Mouse (Mus musculus) heart, embryonic 12.5 days (tissue): Measurements from ENCODE around the gene Klrb1a. TPM values are rescaled to one million over a fixed set of nuclear protein-coding genes. Genes with fewer than 3 reads are reported as not detected.

Experiments used
- ATAC-seq: fragments of 200-750 bp; cut with Nextera tagmentation; 2 replicates; pipeline ENCODE4 v1.8.0; 2017; ENCODE audit warnings: moderate TSS enrichment, moderate library complexity; ENCODE audit not compliant: insufficient number of reproducible peaks, low FRiP score
- H3K27ac ChIP-seq: fragments of 300-500 bp; sonication (generic); 2 replicates; pipeline ENCODE4 v1.5.1; 2016; ENCODE audit warnings: mild to moderate bottlenecking, moderate library complexity; ENCODE audit not compliant: poor library complexity, severe bottlenecking
- H3K27me3 ChIP-seq: fragments of 300-500 bp; sonication (generic); replicated peaks from 2 replicates; pipeline ENCODE4 v1.6.1; 2016; ENCODE audit warnings: mild to moderate bottlenecking, moderate library complexity
- H3K36me3 ChIP-seq: fragments of 300-500 bp; sonication (generic); 2 replicates; pipeline ENCODE4 v1.6.1; 2016; ENCODE audit warnings: mild to moderate bottlenecking, moderate library complexity
- H3K4me1 ChIP-seq: fragments of 300-500 bp; sonication (generic); replicated peaks from 2 replicates; pipeline ENCODE4 v1.6.1; 2016; ENCODE audit warnings: mild to moderate bottlenecking
- H3K4me2 ChIP-seq: fragments of 300-500 bp; sonication (generic); 2 replicates; pipeline ENCODE4 v1.6.1; 2016; ENCODE audit warnings: mild to moderate bottlenecking, moderate library complexity
- H3K4me3 ChIP-seq: fragments of 300-500 bp; sonication (generic); 2 replicates; pipeline ENCODE4 v1.5.1; 2016; ENCODE audit warnings: mild to moderate bottlenecking
- H3K9ac ChIP-seq: fragments of 300-500 bp; sonication (generic); 2 replicates; pipeline ENCODE4 v1.6.1; 2016; ENCODE audit warnings: mild to moderate bottlenecking, moderate library complexity
- H3K9me3 ChIP-seq: fragments of 300-500 bp; sonication (generic); replicated peaks from 2 replicates; pipeline ENCODE4 v1.6.1; 2016; ENCODE audit warnings: mild to moderate bottlenecking, moderate library complexity
- WGBS: fragments of 180-500 bp; shearing (Covaris S2); methylation state at CpG from one replicate; pipeline ENCODE4 v1.1.7; 2016; 5-methylcytosine and 5-hydroxymethylcytosine counted together
- polyA plus RNA-seq: library from polyadenylated mRNA; unstranded; fragments of >200 nt; fragmentation: Nextera tagmentation; extraction: Ambion mirVana; gene quantifications from 2 replicates; pipeline ENCODE4 v1.2.1, GENCODE M21; 2016

The Klrb1a gene
- polyA plus RNA-seq, 1 experiment from 2014 or later, result not detected

DNA sequence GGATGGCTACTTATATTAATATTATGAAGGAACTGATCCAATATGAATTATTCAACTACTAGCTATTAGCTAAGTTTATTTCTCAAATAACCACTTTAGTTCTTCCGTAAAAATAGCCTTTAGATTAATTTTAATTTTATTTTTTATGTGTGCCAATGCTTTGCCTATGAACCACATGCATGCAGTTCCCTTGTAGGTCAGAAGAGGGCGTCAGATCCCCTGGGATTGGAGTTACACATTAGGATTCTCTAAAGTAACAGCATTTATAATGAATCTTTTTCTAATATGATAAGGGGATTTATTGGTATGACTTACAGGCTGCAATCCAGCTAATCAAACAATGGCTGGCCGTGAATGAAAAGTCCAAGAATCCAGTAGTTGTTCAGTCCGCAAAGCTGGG is 23.8 kb downstream of the Klrb1a start:
- Histone ChIP-seq H3K36me3 (no peaks in the 10 kb centered on the region), H3K4me3 (no peak overlapping the region), H3K27me3 (no peaks in the 10 kb centered on the region), H3K9me3 (no peaks in the 10 kb centered on the region), H3K4me1 (no peaks in the 10 kb centered on the region), H3K9ac (no peak overlapping the region), H3K4me2 (no peak overlapping the region), H3K27ac (no peak overlapping the region)
- no peak for ATAC-seq
- 54% methylated on average over 4 of the region's 4 CpGs for WGBS

GRCm38 (mm10) chr6:128598256-128599047 is 24.9 kb downstream of the Klrb1a start:
- WGBS, result 64% methylated on average over 2 of the region's 2 CpGs
- Histone ChIP-seq H3K4me3 (no peak overlapping the region), H3K4me1 (no peaks in the 10 kb centered on the region), H3K9ac (no peak overlapping the region), H3K27ac (no peak overlapping the region), H3K36me3 (no peaks in the 10 kb centered on the region), H3K4me2 (no peak overlapping the region), H3K27me3 (no peaks in the 10 kb centered on the region), H3K9me3 (no peaks in the 10 kb centered on the region)
- ATAC-seq, result no peak

DNA sequence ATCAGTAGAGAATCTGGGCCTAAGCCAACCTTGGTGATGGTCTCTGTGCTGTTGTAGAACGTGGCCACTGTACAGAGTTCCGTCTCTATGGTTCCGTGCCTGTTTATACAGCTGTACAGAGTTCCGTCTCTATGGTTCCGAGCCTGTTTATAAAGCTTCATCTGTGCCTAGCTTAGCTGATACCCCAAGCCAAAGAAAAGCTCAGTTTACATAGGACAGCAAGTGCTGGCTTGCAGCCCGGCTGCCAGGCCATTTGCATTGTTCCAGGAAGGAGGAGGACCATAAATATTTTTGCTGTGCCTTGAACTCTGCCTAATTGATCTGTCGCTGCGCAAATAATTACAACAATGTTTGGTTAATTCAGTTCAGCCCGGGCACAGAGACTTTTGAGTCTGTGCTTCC is 26.2 kb downstream of the Klrb1a start:
- H3K36me3 ChIP-seq, result no peaks in the 10 kb centered on the region
- H3K27me3 ChIP-seq, result no peaks in the 10 kb centered on the region
- H3K9ac ChIP-seq, result no peak overlapping the region
- H3K4me3 ChIP-seq, result no peak overlapping the region
- no peaks in the 10 kb centered on the region for H3K4me1 ChIP-seq
- H3K27ac ChIP-seq, result no peak overlapping the region
- ATAC-seq, result peak; percentile 68; the same call in 1 of the 2 replicates
- WGBS, result 46% methylated on average over 9 of the region's 9 CpGs
- H3K9me3 ChIP-seq, result no peaks in the 10 kb centered on the region
- peak overlapping the region; percentile 16; the same call in 1 of the 2 replicates for H3K4me2 ChIP-seq

GRCm38 (mm10) chr6:128594651-128595050 is 28.7 kb downstream of the Klrb1a start:
- no peaks in the 10 kb centered on the region for H3K36me3 ChIP-seq
- H3K4me1 ChIP-seq, result no peaks in the 10 kb centered on the region
- H3K9ac ChIP-seq, result no peak overlapping the region
- H3K4me2 ChIP-seq, result no peak overlapping the region
- ATAC-seq, result no peak
- 80% methylated on average over 9 of the region's 9 CpGs for WGBS
- H3K27ac ChIP-seq, result no peak overlapping the region
- no peak overlapping the region for H3K4me3 ChIP-seq
- H3K27me3 ChIP-seq, result no peaks in the 10 kb centered on the region
- no peaks in the 10 kb centered on the region for H3K9me3 ChIP-seq

DNA sequence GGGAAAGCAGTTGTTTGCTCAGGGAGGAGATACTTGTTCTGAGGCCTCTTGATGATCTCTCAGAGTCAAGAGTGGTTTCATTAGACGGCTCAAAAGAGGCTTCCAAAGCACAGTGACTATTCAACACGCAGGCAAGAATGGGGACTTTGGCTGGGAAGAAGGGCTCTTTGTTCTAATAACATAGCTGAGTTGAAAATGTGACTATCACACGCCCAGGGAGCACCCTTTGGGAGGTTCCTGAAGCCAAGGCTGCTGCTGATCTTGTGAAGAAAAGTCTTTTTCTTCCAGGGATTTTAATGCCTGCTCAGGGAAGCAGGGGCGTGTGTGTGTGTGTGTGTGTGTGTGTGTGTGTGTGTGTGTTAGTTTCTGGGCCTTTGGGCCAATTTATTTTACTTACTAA is 33.9 kb downstream of the Klrb1a start:
- Histone ChIP-seq H3K4me1 (no peaks in the 10 kb centered on the region), H3K36me3 (no peaks in the 10 kb centered on the region), H3K27me3 (no peaks in the 10 kb centered on the region), H3K9ac (no peak overlapping the region), H3K4me2 (no peak overlapping the region), H3K27ac (no peak overlapping the region), H3K9me3 (no peaks in the 10 kb centered on the region), H3K4me3 (no peak overlapping the region)
- ATAC-seq, result no peak
- 54% methylated on average over 4 of the region's 4 CpGs for WGBS

GRCm38 (mm10) chr6:128587619-128588018 is 35.7 kb downstream of the Klrb1a start:
- H3K9ac ChIP-seq, result no peak overlapping the region
- no peak overlapping the region for H3K27ac ChIP-seq
- H3K9me3 ChIP-seq, result no peaks in the 10 kb centered on the region
- no peak overlapping the region for H3K4me3 ChIP-seq
- 50% methylated on average over 6 of the region's 6 CpGs for WGBS
- no peaks in the 10 kb centered on the region for H3K36me3 ChIP-seq
- H3K27me3 ChIP-seq, result no peaks in the 10 kb centered on the region
- ATAC-seq, result 0 out of 2 replicates have a peak, but pooled peaks have one; percentile 22
- peaks cover 4% of the 10 kb centered on the region; the same call in 1 of the 2 replicates for H3K4me1 ChIP-seq
- H3K4me2 ChIP-seq, result no peak overlapping the region

- ATAC-seq, result no peak
- 72% methylated on average over 11 of the region's 11 CpGs for WGBS
- no peak overlapping the region for H3K27ac ChIP-seq
- H3K36me3 ChIP-seq, result no peaks in the 10 kb centered on the region
- H3K4me2 ChIP-seq, result no peak overlapping the region
- no peaks in the 10 kb centered on the region for H3K9me3 ChIP-seq
- H3K4me3 ChIP-seq, result no peak overlapping the region
- H3K9ac ChIP-seq, result no peak overlapping the region
- H3K4me1 ChIP-seq, result peaks cover 4% of the 10 kb centered on the region; the same call in 1 of the 2 replicates
- no peaks in the 10 kb centered on the region for H3K27me3 ChIP-seq
Measured at GRCm38 (mm10) chr6:128585642-128586245, 37.6 kb downstream of the Klrb1a start.

GRCm38 (mm10) chr6:128584070-128584660 is 39.2 kb downstream of the Klrb1a start:
- no peaks in the 10 kb centered on the region for H3K36me3 ChIP-seq
- 26% methylated on average over 10 of the region's 10 CpGs for WGBS
- peak overlapping the region; percentile 29; the same call in 1 of the 2 replicates for H3K4me2 ChIP-seq
- H3K4me1 ChIP-seq, result peaks cover 4% of the 10 kb centered on the region; the same call in 1 of the 2 replicates
- no peaks in the 10 kb centered on the region for H3K9me3 ChIP-seq
- no peak overlapping the region for H3K4me3 ChIP-seq
- H3K27me3 ChIP-seq, result no peaks in the 10 kb centered on the region
- H3K27ac ChIP-seq, result no peak overlapping the region
- no peak overlapping the region for H3K9ac ChIP-seq
- no peak for ATAC-seq

DNA sequence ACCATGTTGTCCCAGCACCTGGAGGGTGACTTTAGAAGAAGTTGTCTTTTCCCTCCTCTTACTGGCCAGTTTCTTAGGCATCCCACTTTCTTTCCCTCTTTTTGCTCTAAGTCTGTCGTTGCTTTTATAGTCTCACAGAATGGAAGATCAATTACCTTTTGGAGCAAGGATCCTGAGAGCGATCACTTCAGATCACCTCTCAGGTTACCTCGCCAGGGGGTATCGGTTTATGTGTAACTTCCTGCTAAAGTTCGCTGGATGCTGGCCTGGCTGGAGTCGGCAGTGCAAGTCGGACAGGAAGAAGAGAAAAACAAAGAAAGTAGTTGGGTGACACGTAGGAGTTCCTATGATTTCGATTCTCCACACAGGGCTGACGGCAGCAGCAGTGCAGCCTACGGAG is 41.8 kb downstream of the Klrb1a start, which contains the start of gene A2ml1:
Gene A2ml1 (minus strand): TSS at position 101 of the 400 bp plus-strand sequence.
- Histone ChIP-seq H3K4me3 (no peak within 1 kb of the TSS), H3K4me1 (peaks cover 4% of the 10 kb centered on the region; the same call in 1 of the 2 replicates), H3K27me3 (no peaks in the 10 kb centered on the region), H3K27ac (no peak within 1 kb of the TSS), H3K9ac (no peak within 1 kb of the TSS), H3K9me3 (no peaks in the 10 kb centered on the region), H3K4me2 (no peak within 1 kb of the TSS), H3K36me3 (no peaks in the 10 kb centered on the region)
- no peak for ATAC-seq
- 68% methylated on average over 11 of the region's 11 CpGs for WGBS

GRCm38 (mm10) chr6:128577301-128577700 is 46.0 kb downstream of the Klrb1a start:
- H3K4me1 ChIP-seq, result no peaks in the 10 kb centered on the region
- H3K4me2 ChIP-seq, result no peak overlapping the region
- H3K4me3 ChIP-seq, result no peak overlapping the region
- H3K9me3 ChIP-seq, result no peaks in the 10 kb centered on the region
- no peak overlapping the region for H3K9ac ChIP-seq
- 76% methylated on average over 9 of the region's 9 CpGs for WGBS
- no peaks in the 10 kb centered on the region for H3K27me3 ChIP-seq
- no peak for ATAC-seq
- H3K36me3 ChIP-seq, result no peaks in the 10 kb centered on the region
- no peak overlapping the region for H3K27ac ChIP-seq

- Histone ChIP-seq H3K36me3 (no peaks in the 10 kb centered on the region), H3K27ac (no peak overlapping the region), H3K9me3 (no peaks in the 10 kb centered on the region), H3K9ac (no peak overlapping the region), H3K27me3 (no peaks in the 10 kb centered on the region), H3K4me2 (no peak overlapping the region), H3K4me1 (no peaks in the 10 kb centered on the region), H3K4me3 (no peak overlapping the region)
- WGBS, result 83% methylated on average over 11 of the region's 11 CpGs
- ATAC-seq, result no peak
Measured at GRCm38 (mm10) chr6:128566589-128566988, 56.7 kb downstream of the Klrb1a start.
